Mouse (Mus musculus) MEL (cell line): ENCODE results near the gene Shld2. TPM values are rescaled to one million over a fixed set of nuclear protein-coding genes. Genes with fewer than 3 reads are reported as not detected.

Experiments
- DNase-seq: peaks from one replicate; pipeline ENCODE4 v3.0.0; 2011; ENCODE audit warnings: low read depth, low spot score
- H3K27ac ChIP-seq: 2 replicates; pipeline ENCODE4 v1.5.1; 2012; ENCODE audit warnings: low read depth, mild to moderate bottlenecking, control low read depth, low read length, moderate library complexity; ENCODE audit not compliant: control insufficient read depth
- H3K27me3 ChIP-seq, 2 experiments: fragments of 150-350 bp in 1 of 2; sonication (generic) in 1 of 2; 2 replicates each; pipeline ENCODE4 v1.6.1; 2012; ENCODE audit warnings: low read length in 2 of 2, mild to moderate bottlenecking in 2 of 2, improper control_type of control experiment in 1 of 2, moderate library complexity in 1 of 2; ENCODE audit not compliant: insufficient read depth in 2 of 2, control insufficient read depth in 1 of 2
- H3K36me3 ChIP-seq, 2 experiments: 2 replicates each; pipeline ENCODE4 v1.6.1; 2012 to 2014; ENCODE audit warnings: low read length in 2 of 2, improper control_type of control experiment in 1 of 2, inconsistent platforms in 1 of 2, mild to moderate bottlenecking in 1 of 2; ENCODE audit not compliant: insufficient read depth in 2 of 2, control insufficient read depth in 1 of 2
- H3K4me1 ChIP-seq, 2 experiments: fragments of 150-350 bp in 1 of 2; sonication (generic) in 1 of 2; 2 replicates each; pipeline ENCODE4 v1.6.1; 2012; ENCODE audit warnings: low read length in 2 of 2, improper control_type of control experiment in 1 of 2, mild to moderate bottlenecking in 1 of 2; ENCODE audit not compliant: insufficient read depth in 2 of 2, control insufficient read depth in 1 of 2
- H3K4me3 ChIP-seq, 2 experiments: fragments of 150-350 bp in 1 of 2; sonication (generic) in 1 of 2; 2 replicates each; pipeline ENCODE4 v1.5.1; 2012; ENCODE audit warnings: low read depth in 2 of 2, low read length in 2 of 2, mild to moderate bottlenecking in 2 of 2, moderate library complexity in 2 of 2, control low read depth in 1 of 2, improper control_type of control experiment in 1 of 2; ENCODE audit not compliant: control insufficient read depth in 1 of 2, insufficient read depth in 1 of 2
- H3K79me2 ChIP-seq: 2 replicates; pipeline ENCODE4 v1.6.1; 2012; ENCODE audit warnings: mild to moderate bottlenecking, low read length, moderate library complexity; ENCODE audit not compliant: control insufficient read depth, poor library complexity, insufficient read depth
- H3K9ac ChIP-seq: 2 replicates; pipeline ENCODE4 v1.6.1; 2012; ENCODE audit warnings: low read depth, mild to moderate bottlenecking, control low read depth, low read length, moderate library complexity; ENCODE audit not compliant: control insufficient read depth, poor library complexity, severe bottlenecking
- H3K9me3 ChIP-seq: fragments of 150-350 bp; sonication (generic); replicated peaks from 2 replicates; pipeline ENCODE4 v1.6.1; 2012; ENCODE audit warnings: mild to moderate bottlenecking, low read length, improper control_type of control experiment, moderate library complexity; ENCODE audit not compliant: insufficient read depth
- BHLHE40 ChIP-seq: IDR thresholded peaks from 2 replicates; pipeline ENCODE4 v1.6.1; 2012; ENCODE audit warnings: low read depth, mild to moderate bottlenecking, inconsistent platforms, low read length, improper control_type of control experiment, borderline replicate concordance
- CHD1 ChIP-seq: IDR thresholded peaks from 2 replicates; pipeline ENCODE4 v1.6.1; 2012; ENCODE audit warnings: low read depth, mild to moderate bottlenecking, inconsistent platforms, low read length, improper control_type of control experiment
- E2F4 ChIP-seq: IDR thresholded peaks from 2 replicates; pipeline ENCODE4 v1.6.1; 2011; ENCODE audit warnings: low read depth, low read length, improper control_type of control experiment, borderline replicate concordance
- GATA1 ChIP-seq: IDR thresholded peaks from 2 replicates; pipeline ENCODE4 v1.6.1; 2011; ENCODE audit warnings: low read depth, low read length, improper control_type of control experiment
- MAX ChIP-seq: IDR thresholded peaks from 2 replicates; pipeline ENCODE4 v1.6.1; 2011; ENCODE audit warnings: low read length, improper control_type of control experiment
- MAZ ChIP-seq: IDR thresholded peaks from 2 replicates; pipeline ENCODE4 v1.6.1; 2012; ENCODE audit warnings: low read depth, mild to moderate bottlenecking, inconsistent platforms, low read length, improper control_type of control experiment
- MXI1 ChIP-seq: IDR thresholded peaks from 2 replicates; pipeline ENCODE4 v1.6.1; 2011; ENCODE audit warnings: mild to moderate bottlenecking, low read depth, low read length, improper control_type of control experiment
- MYB ChIP-seq: IDR thresholded peaks from 2 replicates; pipeline ENCODE4 v1.6.1; 2011; ENCODE audit warnings: mild to moderate bottlenecking, low read depth, low read length, improper control_type of control experiment
- MYC ChIP-seq: IDR thresholded peaks from 2 replicates; pipeline ENCODE4 v1.6.1; 2011; ENCODE audit warnings: low read depth, mild to moderate bottlenecking, low read length, improper control_type of control experiment, moderate library complexity
- NELFE ChIP-seq: IDR thresholded peaks from 2 replicates; pipeline ENCODE4 v1.6.1; 2011; ENCODE audit warnings: low read depth, low read length, improper control_type of control experiment
- NRF1 ChIP-seq: IDR thresholded peaks from 2 replicates; pipeline ENCODE4 v1.6.1; 2014; ENCODE audit warnings: low read depth, mild to moderate bottlenecking, inconsistent platforms, low read length, improper control_type of control experiment, moderate library complexity; ENCODE audit not compliant: poor library complexity, insufficient read depth, severe bottlenecking
- RAD21 ChIP-seq: IDR thresholded peaks from 2 replicates; pipeline ENCODE4 v1.6.1; 2011; ENCODE audit warnings: mild to moderate bottlenecking, low read depth, low read length, improper control_type of control experiment
- TAL1 ChIP-seq: IDR thresholded peaks from 2 replicates; pipeline ENCODE4 v1.6.1; 2012; ENCODE audit warnings: mild to moderate bottlenecking, inconsistent platforms, low read length, moderate library complexity, mixed read lengths
- TCF12 ChIP-seq: IDR thresholded peaks from 2 replicates; pipeline ENCODE4 v1.6.1; 2014; ENCODE audit warnings: low read depth, mild to moderate bottlenecking, inconsistent platforms, low read length, improper control_type of control experiment, moderate library complexity
- USF1 ChIP-seq: IDR thresholded peaks from 2 replicates; pipeline ENCODE4 v1.6.1; 2014; ENCODE audit warnings: low read depth, mild to moderate bottlenecking, inconsistent platforms, low read length, improper control_type of control experiment, moderate library complexity
- USF2 ChIP-seq, 2 experiments: IDR thresholded peaks; 2 replicates each; pipeline ENCODE4 v1.6.1; 2011 to 2012; ENCODE audit warnings: improper control_type of control experiment in 2 of 2, low read length in 2 of 2, borderline replicate concordance in 1 of 2, inconsistent platforms in 1 of 2, low read depth in 1 of 2, mild to moderate bottlenecking in 1 of 2; ENCODE audit not compliant: insufficient read depth in 1 of 2
- ZKSCAN1 ChIP-seq: IDR thresholded peaks from 2 replicates; pipeline ENCODE4 v1.6.1; 2012; ENCODE audit warnings: low read depth, mild to moderate bottlenecking, inconsistent platforms, low read length, improper control_type of control experiment, moderate library complexity
- polyA plus RNA-seq, 2 experiments: library from polyadenylated mRNA; stranded (reverse) in 1 of 2; unstranded in 1 of 2; fragments of >175 nt in 1 of 2; fragments of >200 nt in 1 of 2; gene quantifications; 2 replicates each; pipeline versions ENCODE4 v1.2.1 to v1.2.4; 2012; ENCODE audit warnings: low replicate concordance in 2 of 2, low read depth in 1 of 2; ENCODE audit not compliant: insufficient read length in 2 of 2, insufficient read depth in 1 of 2, missing spikeins in 1 of 2
- total RNA-seq: library from RNA; depleted of rRNA; stranded (reverse); fragments of 300-350 nt; gene quantifications from 2 replicates; pipeline ENCODE4 v1.2.3, GENCODE M21; 2012

Gene Shld2
- total and polyA plus RNA-seq, 3 experiments = 7.0 to 7.9 TPM; not detected in 1

DNA sequence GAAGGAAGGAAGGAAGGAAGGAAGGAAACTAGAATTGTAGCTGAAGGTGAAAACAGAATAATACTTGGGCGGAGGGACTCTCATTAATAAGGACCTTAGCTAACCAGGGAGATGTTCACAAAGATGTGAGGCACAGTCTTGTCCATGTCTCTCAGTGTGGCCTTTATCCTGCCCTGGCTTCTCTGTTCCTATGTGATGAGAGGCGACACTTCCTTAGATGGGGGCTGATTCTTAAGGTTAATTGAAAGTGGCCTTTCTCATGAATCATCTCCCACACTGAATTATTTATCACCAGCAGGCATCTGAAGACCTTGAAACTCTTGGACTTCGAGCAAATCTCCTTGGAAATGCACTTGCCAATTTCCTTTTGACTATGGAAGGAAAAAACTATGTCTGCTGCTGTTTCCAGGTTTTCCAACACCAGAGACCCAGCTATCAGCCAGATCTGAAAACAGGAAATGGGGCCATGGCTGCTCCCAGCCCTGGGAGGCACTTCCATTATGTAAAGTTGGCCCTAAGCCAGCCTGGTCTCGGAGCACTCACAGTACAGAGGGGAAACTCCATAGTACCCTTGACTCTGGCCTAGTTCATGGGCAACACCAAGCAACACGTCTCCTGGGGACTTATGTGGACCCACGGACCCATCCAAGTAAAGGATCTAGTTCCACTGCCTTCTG is 94.7 kb downstream of the Shld2 start:
- Histone ChIP-seq H3K4me3 (no peak overlapping the region), H3K36me3 (no peaks in the 10 kb centered on the region), H3K9me3 (no peaks in the 10 kb centered on the region), H3K27me3 (no peaks in the 10 kb centered on the region), H3K4me1 (no peaks in the 10 kb centered on the region), H3K9ac (no peak overlapping the region), H3K27ac (no peak overlapping the region), H3K79me2 (no peaks in the 10 kb centered on the region)
- no peak for DNase-seq
- TF ChIP-seq GATA1 = no peak
- no peak for TF ChIP-seq TAL1
- TF ChIP-seq TCF12 = no peak
- no peak for TF ChIP-seq USF2 (IDR thresholded peaks at IDR 0.05; ENCODE audit: borderline replicate concordance in 1 of 2, insufficient read depth in 1 of 2, low read depth in 1 of 2, low read length in 2 of 2)

DNA sequence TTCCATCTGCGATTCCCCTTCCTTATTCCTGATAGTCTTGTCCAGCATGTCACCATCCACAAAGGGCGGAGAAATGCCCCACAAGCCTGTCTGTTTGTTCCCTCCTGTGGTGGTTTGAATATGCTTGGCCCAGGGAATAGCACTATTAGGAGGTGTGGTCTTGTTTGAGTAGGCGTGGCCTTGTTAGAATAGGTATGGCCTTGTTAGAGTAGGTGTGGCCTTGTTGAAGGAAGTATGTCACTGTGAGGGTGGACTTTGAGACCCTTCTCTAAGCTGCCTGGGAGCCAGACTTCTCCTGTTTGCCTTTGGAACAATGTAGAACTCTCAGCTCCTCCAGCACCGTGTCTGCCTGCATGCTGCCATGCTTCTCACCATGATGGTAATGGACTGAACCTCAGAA is 100.4 kb downstream of the Shld2 start:
- TF ChIP-seq MYC (no peak), BHLHE40 (no peak), NRF1 (no peak), MYB (no peak), ZKSCAN1 (no peak), CHD1 (no peak), MAZ (no peak), E2F4 (no peak), USF1 (no peak), MAX (no peak), RAD21 (no peak), MXI1 (no peak), NELFE (no peak)
- H3K4me3 ChIP-seq = no peak overlapping the region
- no peak overlapping the region for H3K27ac ChIP-seq
- no peak for DNase-seq
- no peaks in the 10 kb centered on the region for H3K79me2 ChIP-seq
- H3K9me3 ChIP-seq = no peaks in the 10 kb centered on the region
- H3K27me3 ChIP-seq = peaks cover 0 to under 1% of the 10 kb centered on the region in 2 experiments; a peak in 1 of 4 replicates
- no peak overlapping the region for H3K9ac ChIP-seq
- H3K36me3 ChIP-seq = no peaks in the 10 kb centered on the region
- H3K4me1 ChIP-seq = no peaks in the 10 kb centered on the region
